Mouse (Mus musculus): ENCODE results near the gene Snrpf.
A peak's percentile ranks its signal among the peaks of the same experiment; 100 is the strongest.
"Not testable (repeated sequence)": the region's sequence is repeated elsewhere in the genome, so short reads cannot be mapped to it uniquely, and the experiment has no call there.

The Snrpf gene

GRCm38 (mm10) chr10:93574966-93575365, 14.5 kb downstream of the Snrpf start:
- no peak for DNase-seq

- no peak for DNase-seq
These were observed 17.3 kb downstream of the Snrpf start for GRCm38 (mm10) chr10:93572209-93572608.

GRCm38 (mm10) chr10:93568671-93569070, 20.8 kb downstream of the Snrpf start:
- DNase-seq, result no peak

- DNase-seq, result no peak
These were observed 21.5 kb downstream of the Snrpf start for GRCm38 (mm10) chr10:93567841-93568566.

GRCm38 (mm10) chr10:93567066-93567465, 22.4 kb downstream of the Snrpf start:
- DNase-seq, result no peak

- DNase-seq, result no peak
These were observed 24.9 kb downstream of the Snrpf start for GRCm38 (mm10) chr10:93564518-93565090.

GRCm38 (mm10) chr10:93559786-93560185, 29.7 kb downstream of the Snrpf start:
- DNase-seq, result no peak

GRCm38 (mm10) chr10:93557971-93558370, 31.5 kb downstream of the Snrpf start:
- DNase-seq, result not testable (repeated sequence)

- no peak for DNase-seq
These were observed 36.9 kb downstream of the Snrpf start for GRCm38 (mm10) chr10:93552596-93552995.

GRCm38 (mm10) chr10:93549821-93550220, 39.7 kb downstream of the Snrpf start:
- DNase-seq, result no peak

GRCm38 (mm10) chr10:93548991-93549390, 40.5 kb downstream of the Snrpf start:
- DNase-seq, result peak; percentile 72

- DNase-seq, result no peak
These were observed 41.7 kb downstream of the Snrpf start for GRCm38 (mm10) chr10:93547741-93548270.

- DNase-seq, result no peak
These were observed 45.3 kb downstream of the Snrpf start for GRCm38 (mm10) chr10:93544172-93544571.

GRCm38 (mm10) chr10:93543176-93543575, 46.3 kb downstream of the Snrpf start:
- DNase-seq, result no peak

GRCm38 (mm10) chr10:93542356-93542755, 47.1 kb downstream of the Snrpf start:
- DNase-seq, result no peak

GRCm38 (mm10) chr10:93541585-93541984, 47.9 kb downstream of the Snrpf start:
- DNase-seq, result no peak

- DNase-seq, result no peak
These were observed 48.9 kb downstream of the Snrpf start, which contains the start of gene Ccdc38 for GRCm38 (mm10) chr10:93540431-93541210. Ccdc38 (plus strand) TSS chr10:93540632.

- DNase-seq, result peak; percentile 69
These were observed 49.6 kb downstream of the Snrpf start, which contains the start of gene Amdhd1 for GRCm38 (mm10) chr10:93539775-93540430. Amdhd1 (minus strand) TSS chr10:93540033.

GRCm38 (mm10) chr10:93538818-93539217, 50.7 kb downstream of the Snrpf start:
- no peak for DNase-seq

GRCm38 (mm10) chr10:93538287-93538686, 51.2 kb downstream of the Snrpf start:
- no peak for DNase-seq

All from right cerebral cortex, adult 18-20 months (tissue).